Mouse (Mus musculus): Measurements from ENCODE around the gene Nfx1. TPM values are rescaled to one million over a fixed set of nuclear protein-coding genes. Genes with fewer than 3 reads are reported as not detected.

Nfx1 gene
- polyA plus RNA-seq, 1 experiment from 2014 or later, result 70.5 TPM

GRCm38 (mm10) chr4:40997916-40998315 lies 27.2 kb downstream of the Nfx1 start:
- 96% methylated on average over 4 of the region's 4 CpGs for whole genome bisulfite sequencing
- ATAC-seq, result no peak
- peaks cover 25% of the 10 kb centered on the region for H3K36me3 ChIP-seq (ENCODE audit: control insufficient read depth, insufficient read depth, low read length)

GRCm38 (mm10) chr4:41000271-41000670 lies 29.6 kb downstream of the Nfx1 start:
- Histone ChIP-seq H3K9ac (ENCODE audit: low read depth, low read length) (no peak overlapping the region), H3K4me1 (ENCODE audit: control insufficient read depth, insufficient read depth, low read length) (no peaks in the 10 kb centered on the region), H3K4me3 (ENCODE audit: low read length) (no peak overlapping the region), H3K9me3 (ENCODE audit: control insufficient read depth, low read length) (no peaks in the 10 kb centered on the region), H3K4me2 (ENCODE audit: low read depth, low read length) (no peak overlapping the region), H3K27me3 (replicated peaks; ENCODE audit: control insufficient read depth, insufficient read depth, low read length) (no peaks in the 10 kb centered on the region), H3K36me3 (ENCODE audit: control insufficient read depth, insufficient read depth, low read length) (peaks cover 37% of the 10 kb centered on the region), H3K27ac (ENCODE audit: low read length) (no peak overlapping the region)
- ATAC-seq, result no peak
- WGBS, result 82% methylated on average over 1 of the region's 1 CpGs

More at GRCm38 (mm10) chr4:40997916-40998315, 27.2 kb downstream of the Nfx1 start:
- no peaks in the 10 kb centered on the region for H3K9me3 ChIP-seq (ENCODE audit: control insufficient read depth, low read length)
- no peaks in the 10 kb centered on the region for H3K27me3 ChIP-seq (replicated peaks; ENCODE audit: control insufficient read depth, insufficient read depth, low read length)
- H3K4me2 ChIP-seq (ENCODE audit: low read depth, low read length), result no peak overlapping the region
- H3K9ac ChIP-seq (ENCODE audit: low read depth, low read length), result no peak overlapping the region
- no peak overlapping the region for H3K27ac ChIP-seq (ENCODE audit: low read length)
- H3K4me3 ChIP-seq (ENCODE audit: low read length), result no peak overlapping the region
- H3K4me1 ChIP-seq (ENCODE audit: control insufficient read depth, insufficient read depth, low read length), result no peaks in the 10 kb centered on the region

- H3K4me3 ChIP-seq (ENCODE audit: low read length), result no peak overlapping the region
- ATAC-seq, result no peak
- H3K4me2 ChIP-seq (ENCODE audit: low read depth, low read length), result no peak overlapping the region
- no peaks in the 10 kb centered on the region for H3K9me3 ChIP-seq (ENCODE audit: control insufficient read depth, low read length)
- 88% methylated on average over 9 of the region's 9 CpGs for WGBS
- no peaks in the 10 kb centered on the region for H3K27me3 ChIP-seq (replicated peaks; ENCODE audit: control insufficient read depth, insufficient read depth, low read length)
- no peak overlapping the region for H3K9ac ChIP-seq (ENCODE audit: low read depth, low read length)
- no peaks in the 10 kb centered on the region for H3K4me1 ChIP-seq (ENCODE audit: control insufficient read depth, insufficient read depth, low read length)
- no peak overlapping the region for H3K27ac ChIP-seq (ENCODE audit: low read length)
- peaks cover 37% of the 10 kb centered on the region for H3K36me3 ChIP-seq (ENCODE audit: control insufficient read depth, insufficient read depth, low read length)
These were observed 30.3 kb downstream of the Nfx1 start for GRCm38 (mm10) chr4:41000842-41001639.

- H3K9ac ChIP-seq (ENCODE audit: low read depth, low read length), result no peak overlapping the region
- no peaks in the 10 kb centered on the region for H3K27me3 ChIP-seq (replicated peaks; ENCODE audit: control insufficient read depth, insufficient read depth, low read length)
- 80% methylated on average over 3 of the region's 3 CpGs for WGBS
These were observed 42.6 kb downstream of the Nfx1 start for GRCm38 (mm10) chr4:41013351-41013750.

GRCm38 (mm10) chr4:41015798-41016197 lies 45.1 kb downstream of the Nfx1 start:
- H3K36me3 ChIP-seq (ENCODE audit: control insufficient read depth, insufficient read depth, low read length), result peaks cover 16% of the 10 kb centered on the region
- no peak overlapping the region for H3K9ac ChIP-seq (ENCODE audit: low read depth, low read length)
- 91% methylated on average over 5 of the region's 5 CpGs for WGBS
- no peak overlapping the region for H3K4me2 ChIP-seq (ENCODE audit: low read depth, low read length)
- no peak for ATAC-seq
- H3K27me3 ChIP-seq (replicated peaks; ENCODE audit: control insufficient read depth, insufficient read depth, low read length), result no peaks in the 10 kb centered on the region
- H3K27ac ChIP-seq (ENCODE audit: low read length), result no peak overlapping the region
- no peaks in the 10 kb centered on the region for H3K4me1 ChIP-seq (ENCODE audit: control insufficient read depth, insufficient read depth, low read length)
- H3K4me3 ChIP-seq (ENCODE audit: low read length), result no peak overlapping the region
- H3K9me3 ChIP-seq (ENCODE audit: control insufficient read depth, low read length), result no peaks in the 10 kb centered on the region

More at GRCm38 (mm10) chr4:41013351-41013750, 42.6 kb downstream of the Nfx1 start:
- Histone ChIP-seq H3K27ac (ENCODE audit: low read length) (no peak overlapping the region), H3K36me3 (ENCODE audit: control insufficient read depth, insufficient read depth, low read length) (peaks cover 24% of the 10 kb centered on the region), H3K4me1 (ENCODE audit: control insufficient read depth, insufficient read depth, low read length) (no peaks in the 10 kb centered on the region), H3K4me2 (ENCODE audit: low read depth, low read length) (no peak overlapping the region), H3K4me3 (ENCODE audit: low read length) (no peak overlapping the region), H3K9me3 (ENCODE audit: control insufficient read depth, low read length) (no peaks in the 10 kb centered on the region)
- ATAC-seq, result peak; percentile 52; the same call in 1 of the 2 replicates

GRCm38 (mm10) chr4:41021094-41021493 lies 50.4 kb downstream of the Nfx1 start:
- Histone ChIP-seq H3K4me3 (ENCODE audit: low read length) (no peak overlapping the region), H3K36me3 (ENCODE audit: control insufficient read depth, insufficient read depth, low read length) (peaks cover 3% of the 10 kb centered on the region), H3K27ac (ENCODE audit: low read length) (no peak overlapping the region), H3K4me2 (ENCODE audit: low read depth, low read length) (no peak overlapping the region), H3K9me3 (ENCODE audit: control insufficient read depth, low read length) (no peaks in the 10 kb centered on the region), H3K27me3 (replicated peaks; ENCODE audit: control insufficient read depth, insufficient read depth, low read length) (no peaks in the 10 kb centered on the region), H3K9ac (ENCODE audit: low read depth, low read length) (no peak overlapping the region), H3K4me1 (ENCODE audit: control insufficient read depth, insufficient read depth, low read length) (no peaks in the 10 kb centered on the region)
- 85% methylated on average over 5 of the region's 5 CpGs for WGBS
- no peak for ATAC-seq

- Histone ChIP-seq H3K27ac (ENCODE audit: low read length) (no peak overlapping the region), H3K36me3 (ENCODE audit: control insufficient read depth, insufficient read depth, low read length) (peaks cover 3% of the 10 kb centered on the region), H3K4me3 (ENCODE audit: low read length) (no peak overlapping the region), H3K4me2 (ENCODE audit: low read depth, low read length) (no peak overlapping the region), H3K27me3 (replicated peaks; ENCODE audit: control insufficient read depth, insufficient read depth, low read length) (no peaks in the 10 kb centered on the region), H3K4me1 (ENCODE audit: control insufficient read depth, insufficient read depth, low read length) (0 out of 2 replicates have a peak, but pooled peaks cover 2% of the 10 kb centered on the region), H3K9me3 (ENCODE audit: control insufficient read depth, low read length) (no peaks in the 10 kb centered on the region), H3K9ac (ENCODE audit: low read depth, low read length) (no peak overlapping the region)
- ATAC-seq, result peak; percentile 49
- 49% methylated on average over 8 of the region's 8 CpGs for WGBS
These were observed 55.5 kb downstream of the Nfx1 start for GRCm38 (mm10) chr4:41026086-41026787.

- peak; percentile 54 for ATAC-seq
- Histone ChIP-seq H3K9me3 (ENCODE audit: control insufficient read depth, low read length) (no peaks in the 10 kb centered on the region), H3K36me3 (ENCODE audit: control insufficient read depth, insufficient read depth, low read length) (peaks cover 3% of the 10 kb centered on the region; the same call in 1 of the 2 replicates), H3K27me3 (replicated peaks; ENCODE audit: control insufficient read depth, insufficient read depth, low read length) (no peaks in the 10 kb centered on the region), H3K27ac (ENCODE audit: low read length) (no peak overlapping the region), H3K9ac (ENCODE audit: low read depth, low read length) (no peak overlapping the region), H3K4me1 (ENCODE audit: control insufficient read depth, insufficient read depth, low read length) (0 out of 2 replicates have a peak, but pooled peaks cover 2% of the 10 kb centered on the region), H3K4me2 (ENCODE audit: low read depth, low read length) (no peak overlapping the region), H3K4me3 (ENCODE audit: low read length) (no peak overlapping the region)
- WGBS, result 78% methylated on average over 3 of the region's 3 CpGs
These were observed 57.2 kb downstream of the Nfx1 start for GRCm38 (mm10) chr4:41027872-41028271.

- Histone ChIP-seq H3K27me3 (replicated peaks; ENCODE audit: control insufficient read depth, insufficient read depth, low read length) (no peaks in the 10 kb centered on the region), H3K4me2 (ENCODE audit: low read depth, low read length) (no peak overlapping the region), H3K27ac (ENCODE audit: low read length) (no peak overlapping the region), H3K4me1 (ENCODE audit: control insufficient read depth, insufficient read depth, low read length) (0 out of 2 replicates have a peak, but pooled peaks cover 2% of the 10 kb centered on the region), H3K36me3 (ENCODE audit: control insufficient read depth, insufficient read depth, low read length) (peaks cover 3% of the 10 kb centered on the region; the same call in 1 of the 2 replicates), H3K9ac (ENCODE audit: low read depth, low read length) (no peak overlapping the region), H3K9me3 (ENCODE audit: control insufficient read depth, low read length) (no peaks in the 10 kb centered on the region), H3K4me3 (ENCODE audit: low read length) (no peak overlapping the region)
- WGBS, result 83% methylated on average over 4 of the region's 4 CpGs
- ATAC-seq, result no peak
These were observed 57.6 kb downstream of the Nfx1 start for GRCm38 (mm10) chr4:41028272-41028671.

Data from intestine, embryonic 16.5 days (tissue).